Mouse (Mus musculus) embryonic fibroblast, embryonic 13.5 days (primary cell): Measurements from ENCODE around the gene Cerk.

Experiments
- CTCF ChIP-seq: IDR thresholded peaks from 2 replicates; pipeline ENCODE4 v1.5.1; 2011; ENCODE audit warnings: mild to moderate bottlenecking, control low read depth, low read length, moderate library complexity, borderline replicate concordance; ENCODE audit not compliant: insufficient read depth
- POLR2A ChIP-seq: IDR thresholded peaks from 2 replicates; pipeline ENCODE4 v1.6.1; 2011; ENCODE audit warnings: low read depth, mild to moderate bottlenecking, control low read depth, low read length, moderate library complexity

DNA sequence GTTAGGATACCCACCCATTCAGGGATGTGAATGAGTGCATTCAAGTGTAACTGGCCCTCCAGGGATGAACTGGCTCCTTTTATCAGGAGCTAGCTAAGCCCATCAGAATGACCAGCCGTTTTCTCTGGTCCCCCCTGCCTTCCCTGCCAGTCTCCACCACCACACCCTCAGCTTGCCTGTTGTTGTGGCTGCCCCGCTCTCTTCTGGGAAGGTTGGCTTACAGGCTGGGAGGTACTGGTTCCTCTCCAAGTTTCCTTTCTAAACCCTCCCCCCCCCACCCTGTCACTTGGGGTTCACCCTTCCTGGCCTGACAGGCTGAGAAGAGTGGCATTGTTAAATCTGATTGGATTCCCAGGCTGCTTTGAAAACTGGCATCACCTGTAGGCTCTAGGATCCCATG, 88.1 kb downstream of the Cerk start:
- TF ChIP-seq POLR2A (no peak), CTCF (no peak)
